Mouse (Mus musculus) ES-Bruce4 (cell line): ENCODE data around the gene Tbcel.

Experiments
- CTCF ChIP-seq: IDR thresholded peaks from one replicate; pipeline ENCODE4 v1.8.1; 2011; ENCODE audit warnings: low read depth, low read length
- POLR2A ChIP-seq: IDR thresholded peaks from one replicate; pipeline ENCODE4 v1.8.1; 2011; ENCODE audit warnings: low read length; ENCODE audit not compliant: insufficient read depth

GRCm38 (mm10) chr9:42469323-42469722, 38.3 kb downstream of the Tbcel start:
- TF ChIP-seq POLR2A (no peak), CTCF (no peak)
